Mouse (Mus musculus) spleen, adult 2 months (tissue): ENCODE results near the gene Runx2. TPM values are rescaled to one million over a fixed set of nuclear protein-coding genes. Genes with fewer than 3 reads are reported as not detected.

Experiments
- DNase-seq, 2 experiments: peaks; one replicate each; pipeline versions ENCODE4 v3.0.0 to v3.0.0-alpha.2; 2012 to 2021; ENCODE audit warnings: low spot score in 2 of 2, low read depth in 1 of 2
- H3K27ac ChIP-seq: fragments of 200-500 bp; 2 replicates; pipeline ENCODE4 v1.5.1; 2012; ENCODE audit warnings: low read length, inconsistent platforms; ENCODE audit not compliant: insufficient read depth
- H3K27me3 ChIP-seq: fragments of 200-500 bp; 2 replicates; pipeline ENCODE4 v1.6.1; 2012; ENCODE audit warnings: mild to moderate bottlenecking, moderate library complexity, low read length, inconsistent platforms; ENCODE audit not compliant: control insufficient read depth, insufficient read depth
- H3K36me3 ChIP-seq: fragments of 200-500 bp; 2 replicates; pipeline ENCODE4 v1.6.1; 2012; ENCODE audit warnings: mild to moderate bottlenecking, low read length, inconsistent platforms; ENCODE audit not compliant: control insufficient read depth, insufficient read depth
- H3K4me1 ChIP-seq: fragments of 200-500 bp; 2 replicates; pipeline ENCODE4 v1.6.1; 2011; ENCODE audit warnings: inconsistent platforms; ENCODE audit not compliant: control insufficient read depth, insufficient read depth, insufficient read length
- H3K4me3 ChIP-seq: fragments of 200-500 bp; 2 replicates; pipeline ENCODE4 v1.5.1; 2011; ENCODE audit warnings: mild to moderate bottlenecking, inconsistent platforms; ENCODE audit not compliant: insufficient read depth, insufficient read length; ENCODE audit errors: extremely low read depth
- CTCF ChIP-seq: fragments of 200-500 bp; IDR thresholded peaks from 2 replicates; pipeline ENCODE4 v1.5.1; 2011; ENCODE audit warnings: mild to moderate bottlenecking, inconsistent platforms; ENCODE audit not compliant: insufficient read depth, insufficient read length, insufficient replicate concordance; ENCODE audit errors: extremely low read depth
- POLR2A ChIP-seq: fragments of 200-500 bp; IDR thresholded peaks from 2 replicates; pipeline ENCODE4 v1.6.1; 2011; ENCODE audit warnings: low read depth, low read length, inconsistent platforms
- WGBS: fragments of 180-500 bp; shearing (Covaris S2); methylation state at CpG from one replicate; pipeline ENCODE4 v1.1.7; 2018; 5-methylcytosine and 5-hydroxymethylcytosine counted together
- polyA plus RNA-seq: library from polyadenylated mRNA; depleted of rRNA; stranded (reverse); fragments of >200 nt; gene quantifications from 2 replicates; pipeline ENCODE4 v1.2.3, GENCODE M21; 2012

Runx2 gene
- polyA plus RNA-seq, 1 experiment, result 11.1 TPM

DNA sequence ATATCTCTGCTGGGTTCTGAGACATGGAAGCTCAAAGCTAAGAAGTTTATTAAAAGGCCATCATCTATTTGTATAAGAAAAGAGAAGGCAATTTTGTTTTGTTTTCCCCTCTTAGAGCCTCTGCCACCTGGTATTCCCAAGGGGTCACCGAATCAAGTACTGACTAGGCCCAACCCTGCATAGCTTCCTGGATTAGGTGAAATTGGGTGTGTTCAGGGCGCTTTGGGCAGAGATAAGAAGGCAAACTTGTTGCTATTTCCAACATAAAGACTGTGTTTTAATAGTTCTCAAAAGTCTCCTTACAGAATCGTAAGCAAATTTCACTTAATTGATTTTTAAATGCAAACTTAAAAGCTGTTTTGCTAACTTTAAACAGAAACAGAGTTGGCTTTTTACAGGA lies 173.7 kb downstream of the Runx2 start:
- H3K4me1 ChIP-seq, result peaks cover 3% of the 10 kb centered on the region; the same call in 1 of the 2 replicates
- DNase-seq, result no peak
- no peaks in the 10 kb centered on the region for H3K27me3 ChIP-seq
- H3K27ac ChIP-seq, result no peak overlapping the region
- H3K36me3 ChIP-seq, result no peaks in the 10 kb centered on the region
- H3K4me3 ChIP-seq, result no peak overlapping the region
- 70% methylated on average over 3 of the region's 3 CpGs for WGBS
- TF ChIP-seq CTCF (no peak), POLR2A (no peak)

DNA sequence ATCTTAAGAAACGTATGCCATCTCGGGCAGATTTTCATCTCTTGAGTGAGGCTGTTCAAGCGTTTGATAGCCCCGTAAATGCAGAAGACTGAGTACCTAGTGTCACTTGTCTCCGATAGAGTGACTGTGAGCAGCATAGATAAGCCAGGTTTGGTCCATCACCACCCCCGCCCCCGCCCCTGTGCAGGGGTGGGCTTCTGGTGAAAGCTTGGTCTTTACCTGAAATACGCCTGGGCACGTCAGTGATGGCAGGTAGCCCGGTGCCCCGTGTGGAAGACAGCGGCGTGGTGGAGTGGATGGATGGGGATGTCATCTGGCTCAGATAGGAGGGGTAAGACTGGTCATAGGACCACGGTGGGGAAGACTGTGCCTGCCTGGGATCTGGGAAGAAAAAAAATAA lies 175.2 kb downstream of the Runx2 start:
- TF ChIP-seq CTCF (no peak), POLR2A (no peak)
- no peak for DNase-seq
- Histone ChIP-seq H3K4me1 (peaks cover 3% of the 10 kb centered on the region; the same call in 1 of the 2 replicates), H3K27me3 (no peaks in the 10 kb centered on the region), H3K36me3 (no peaks in the 10 kb centered on the region), H3K4me3 (no peak overlapping the region), H3K27ac (no peak overlapping the region)
- WGBS, result 86% methylated on average over 14 of the region's 14 CpGs

- WGBS, result 83% methylated on average over 10 of the region's 10 CpGs
- Histone ChIP-seq H3K36me3 (no peaks in the 10 kb centered on the region), H3K4me3 (no peak overlapping the region), H3K27me3 (no peaks in the 10 kb centered on the region), H3K27ac (no peak overlapping the region), H3K4me1 (peaks cover 3% of the 10 kb centered on the region; the same call in 1 of the 2 replicates)
- no peak for DNase-seq
- TF ChIP-seq CTCF (no peak), POLR2A (no peak)
Observed at GRCm38 (mm10) chr17:44637181-44637880, 177.3 kb downstream of the Runx2 start.

GRCm38 (mm10) chr17:44634486-44634885 lies 180.1 kb downstream of the Runx2 start:
- H3K27ac ChIP-seq, result no peak overlapping the region
- TF ChIP-seq POLR2A (no peak), CTCF (no peak)
- H3K27me3 ChIP-seq, result no peaks in the 10 kb centered on the region
- no peak for DNase-seq
- H3K4me3 ChIP-seq, result no peak overlapping the region
- no peaks in the 10 kb centered on the region for H3K36me3 ChIP-seq
- no peaks in the 10 kb centered on the region for H3K4me1 ChIP-seq
- 79% methylated on average over 5 of the region's 5 CpGs for WGBS

- Histone ChIP-seq H3K4me1 (no peaks in the 10 kb centered on the region), H3K36me3 (no peaks in the 10 kb centered on the region), H3K4me3 (no peak overlapping the region), H3K27ac (no peak overlapping the region), H3K27me3 (no peaks in the 10 kb centered on the region)
- DNase-seq, result no peak
- no peak for TF ChIP-seq POLR2A
- 77% methylated on average over 14 of the region's 14 CpGs for WGBS
Observed at GRCm38 (mm10) chr17:44633607-44634415, 180.8 kb downstream of the Runx2 start.

- Histone ChIP-seq H3K27me3 (no peaks in the 10 kb centered on the region), H3K36me3 (no peaks in the 10 kb centered on the region), H3K27ac (no peak overlapping the region), H3K4me3 (no peak overlapping the region), H3K4me1 (no peaks in the 10 kb centered on the region)
- TF ChIP-seq CTCF, result no peak
- no peak for TF ChIP-seq POLR2A
- 91% methylated on average over 2 of the region's 2 CpGs for WGBS
- DNase-seq, result no peak
Observed at GRCm38 (mm10) chr17:44632941-44633340, 181.7 kb downstream of the Runx2 start.

- TF ChIP-seq CTCF (no peak), POLR2A (no peak)
- Histone ChIP-seq H3K27ac (no peak overlapping the region), H3K4me3 (no peak overlapping the region), H3K27me3 (no peaks in the 10 kb centered on the region), H3K36me3 (no peaks in the 10 kb centered on the region), H3K4me1 (no peaks in the 10 kb centered on the region)
- WGBS, result 76% methylated on average over 4 of the region's 4 CpGs
- DNase-seq, result no peak
Observed at GRCm38 (mm10) chr17:44632292-44632691, 182.3 kb downstream of the Runx2 start.
